Mouse (Mus musculus): ENCODE measurements around the gene Col15a1. TPM values are rescaled to one million over a fixed set of nuclear protein-coding genes. Genes with fewer than 3 reads are reported as not detected.

The Col15a1 gene
- 0.55 TPM in 1 of 4 replicates, not detected in the others for total RNA-seq (2023)

DNA sequence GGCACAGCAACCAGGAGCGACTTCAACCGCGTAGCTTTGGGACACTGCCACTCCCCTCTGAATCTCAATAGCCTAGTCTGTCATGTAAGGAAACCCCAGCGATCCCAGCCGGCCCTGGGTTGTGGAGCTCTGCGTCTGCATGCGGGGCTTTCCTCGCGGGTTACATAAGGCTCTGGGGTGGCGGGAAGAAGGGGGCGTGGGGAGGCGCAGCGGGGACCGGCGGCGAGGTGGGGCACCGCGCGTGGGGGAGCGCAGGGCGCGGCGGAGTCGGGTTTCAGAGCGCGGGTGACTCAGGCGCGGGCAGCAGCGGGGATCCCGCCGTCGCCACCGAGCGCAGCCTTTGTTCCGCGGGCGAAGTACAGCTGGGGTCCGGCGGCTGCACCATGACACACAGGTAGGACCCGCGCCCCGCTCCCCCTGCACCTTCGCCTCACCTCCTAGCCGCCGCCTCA is at the start of gene Col15a1:
Col15a1 (plus strand) TSS at position 193 of the 452 bp plus-strand sequence.

DNA sequence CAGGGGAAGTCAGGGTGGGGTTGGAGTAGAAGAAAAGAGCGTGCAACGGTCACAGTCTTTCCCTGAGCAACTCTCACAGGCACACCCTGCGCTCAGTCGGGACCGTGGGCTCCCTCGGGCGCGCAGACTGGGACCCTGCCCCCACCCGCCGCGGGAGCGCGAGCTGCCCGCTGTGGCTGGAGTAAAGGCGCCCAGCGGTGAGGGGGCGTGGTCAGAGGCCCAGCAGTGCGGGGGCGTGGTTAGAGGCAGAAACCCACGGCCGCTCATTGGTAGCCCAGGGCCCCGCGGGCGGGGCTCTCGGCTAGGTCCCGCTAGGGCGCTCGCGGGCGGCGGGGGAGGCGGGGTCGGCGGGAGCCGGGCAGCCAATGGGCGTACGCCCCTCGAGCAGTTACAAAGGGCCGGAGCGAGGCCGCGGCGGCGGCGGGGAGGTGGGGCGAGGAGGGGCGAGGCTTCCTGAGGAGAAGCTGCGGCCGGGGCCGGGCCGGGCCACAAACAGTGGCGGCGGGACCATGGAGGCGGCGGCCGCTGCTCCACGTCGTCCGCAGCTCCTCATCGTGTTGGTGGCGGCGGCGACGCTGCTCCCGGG is 144.9 kb downstream of the Col15a1 start, which contains the start of gene Tgfbr1:
Tgfbr1 (plus strand) TSS at position 420 of the 586 bp plus-strand sequence.

Other genes with a start within 250 kb of the Col15a1 start
- gene Gabbr2, start 216.3 kb upstream of the Col15a1 start, total RNA-seq (2023): not detected in 4 replicates
- gene Anks6, start 150.7 kb upstream of the Col15a1 start, total RNA-seq (2023): not detected in 4 replicates
- 8.6 to 9.7 TPM (median 8.9 TPM) in 4 replicates for gene Galnt12, start 116.3 kb upstream of the Col15a1 start, total RNA-seq (2023)
- gene Tgfbr1, start 145.1 kb downstream of the Col15a1 start, total RNA-seq (2023): 30.8 to 37.2 TPM (median 33.8 TPM) in 4 replicates

All from B cell, adult 62 days (primary cell).